Mouse (Mus musculus) lung, adult 2 months (tissue): ENCODE results near the gene Il27.

Experiments
- CTCF ChIP-seq: fragments of 200-500 bp; IDR thresholded peaks from 2 replicates; pipeline ENCODE4 v1.5.1; 2011; ENCODE audit warnings: mild to moderate bottlenecking, low read length, control low read depth; ENCODE audit not compliant: insufficient read depth
- POLR2A ChIP-seq: fragments of 200-500 bp; IDR thresholded peaks from 2 replicates; pipeline ENCODE4 v1.6.1; 2011; ENCODE audit warnings: low read depth, mild to moderate bottlenecking, control low read depth, low read length, borderline replicate concordance; ENCODE audit errors: extremely low read depth

DNA sequence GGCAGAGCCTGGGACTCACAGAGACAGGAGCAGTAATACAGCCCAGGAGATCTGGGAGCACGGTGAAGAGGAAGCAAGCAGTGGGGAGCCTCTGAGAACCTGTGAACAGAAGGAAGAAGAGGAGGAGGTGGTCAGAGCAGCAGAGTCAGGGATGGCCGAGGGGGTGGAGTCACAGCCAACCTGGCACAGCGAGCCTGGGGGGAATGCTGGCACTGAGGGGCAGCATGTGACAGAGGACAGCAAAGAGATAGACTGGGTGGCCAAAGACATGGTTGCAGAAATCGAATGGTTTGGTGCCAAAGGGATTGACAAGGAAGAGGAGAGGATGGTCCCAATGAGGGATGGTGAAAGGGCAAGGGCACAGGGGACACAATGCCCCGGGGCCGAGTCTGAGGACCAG, 9.0 kb downstream of the Il27 start, which contains the start of gene Cln3:
- no peak for TF ChIP-seq CTCF
- no peak for TF ChIP-seq POLR2A
